Mouse (Mus musculus) cortical plate, adult 2 months (tissue): ENCODE measurements around the gene Naa15. TPM values are rescaled to one million over a fixed set of nuclear protein-coding genes. Genes with fewer than 3 reads are reported as not detected.

Source experiments
- H3K27ac ChIP-seq: fragments of 200-500 bp; 2 replicates; pipeline ENCODE4 v1.5.1; 2012; ENCODE audit warnings: low read length, control low read depth, inconsistent platforms; ENCODE audit not compliant: insufficient read depth
- H3K4me1 ChIP-seq: fragments of 200-500 bp; 2 replicates; pipeline ENCODE4 v1.6.1; 2011; ENCODE audit warnings: low read length; ENCODE audit not compliant: control insufficient read depth, insufficient read depth
- H3K4me3 ChIP-seq: fragments of 200-500 bp; 2 replicates; pipeline ENCODE4 v1.5.1; 2011; ENCODE audit warnings: mild to moderate bottlenecking, low read length, control low read depth; ENCODE audit not compliant: insufficient read depth
- CTCF ChIP-seq: fragments of 200-500 bp; IDR thresholded peaks from 2 replicates; pipeline ENCODE4 v1.5.1; 2011; ENCODE audit warnings: mild to moderate bottlenecking, control low read depth, low read length; ENCODE audit not compliant: insufficient read depth; ENCODE audit errors: extremely low read depth
- POLR2A ChIP-seq: fragments of 200-500 bp; IDR thresholded peaks from 2 replicates; pipeline ENCODE4 v1.6.1; 2011; ENCODE audit warnings: mild to moderate bottlenecking, low read length, control low read depth; ENCODE audit not compliant: insufficient read depth; ENCODE audit errors: extremely low read depth
- polyA plus RNA-seq: library from polyadenylated mRNA; depleted of rRNA; stranded (reverse); fragments of >200 nt; gene quantifications from 2 replicates; pipeline ENCODE4 v1.2.3, GENCODE M21; 2012; rRNA removed

Naa15 gene
- polyA plus RNA-seq, 1 experiment = 20.7 TPM

- H3K27ac ChIP-seq = no peak overlapping the region
- no peak overlapping the region for H3K4me3 ChIP-seq
- no peaks in the 10 kb centered on the region for H3K4me1 ChIP-seq
- TF ChIP-seq POLR2A (no peak), CTCF (no peak)
Measured at GRCm38 (mm10) chr3:51525186-51525785, 110.3 kb downstream of the Naa15 start.

Other genes starting within 250 kb of the Naa15 start
- 31.8 and 32.5 TPM in 2 replicates for gene Noct, start 190.7 kb upstream of the Naa15 start, polyA plus RNA-seq
- 25.9 and 26.8 TPM in 2 replicates for gene Elf2, start 74.5 kb upstream of the Naa15 start, polyA plus RNA-seq
- 0.08 TPM in 1 of 2 replicates, not detected in the other for gene Mgarp, start 18.4 kb upstream of the Naa15 start, polyA plus RNA-seq
- gene Ndufc1, start 6.2 kb upstream of the Naa15 start, polyA plus RNA-seq = 450 and 485 TPM in 2 replicates
- gene Rab33b, start 68.8 kb downstream of the Naa15 start, polyA plus RNA-seq = 21.0 and 21.7 TPM in 2 replicates
- 63.4 and 65.4 TPM in 2 replicates for gene Setd7, start 145.7 kb downstream of the Naa15 start, polyA plus RNA-seq
- 0.13 and 0.40 TPM in 2 replicates for gene Mgst2, start 245.2 kb downstream of the Naa15 start, polyA plus RNA-seq